Mouse (Mus musculus): ENCODE measurements at regions not wholly inside any gene's neighbourhood (a gene's known extent, or its start where the extent isn't known, plus 50 kb on each side); places are given as distances from the start of the nearest gene placed in this dataset.

GRCm38 (mm10) chr13:57365096-57365495, 469.3 kb upstream of the Trpc7 start:
- WGBS = 90% methylated on average over 6 of the region's 6 CpGs
- no peaks in the 10 kb centered on the region for H3K9me3 ChIP-seq
- H3K9ac ChIP-seq (replicated peaks) = no peak overlapping the region
- H3K4me3 ChIP-seq = no peak overlapping the region
- no peak overlapping the region for H3K27ac ChIP-seq (replicated peaks)
- H3K4me1 ChIP-seq = peaks cover 12% of the 10 kb centered on the region
- H3K27me3 ChIP-seq = peaks cover 4% of the 10 kb centered on the region; the same call in 1 of the 2 replicates
- no peak for ATAC-seq (ENCODE audit: low FRiP score, low read depth)
- H3K36me3 ChIP-seq = no peaks in the 10 kb centered on the region
- no peak overlapping the region for H3K4me2 ChIP-seq (replicated peaks)

DNA sequence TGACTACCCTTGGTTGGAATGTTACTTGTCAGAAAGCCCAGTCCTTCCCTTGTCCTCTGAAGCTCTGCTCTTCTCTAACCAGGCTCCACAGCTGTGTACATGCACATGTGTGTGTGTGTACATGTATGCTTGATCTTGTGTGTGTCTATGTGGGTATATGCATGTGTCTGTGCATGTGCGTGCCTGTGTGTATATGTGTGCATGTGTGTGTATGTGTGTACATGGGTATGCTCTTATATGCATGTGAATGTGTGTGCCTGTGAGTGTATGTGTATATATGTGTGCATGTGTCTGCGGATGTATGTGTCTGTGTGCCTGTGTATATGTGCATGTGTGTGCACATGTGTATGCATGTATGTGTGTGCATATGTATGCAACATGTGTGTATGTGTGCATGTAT, 468.6 kb upstream of the Trpc7 start:
- Histone ChIP-seq H3K27me3 (peaks cover 4% of the 10 kb centered on the region; the same call in 1 of the 2 replicates), H3K4me1 (peaks cover 12% of the 10 kb centered on the region), H3K4me2 (replicated peaks) (no peak overlapping the region), H3K9ac (replicated peaks) (no peak overlapping the region), H3K27ac (replicated peaks) (no peak overlapping the region), H3K4me3 (no peak overlapping the region), H3K9me3 (no peaks in the 10 kb centered on the region), H3K36me3 (no peaks in the 10 kb centered on the region)
- 97% methylated on average over 2 of the region's 2 CpGs for WGBS
- ATAC-seq (ENCODE audit: low FRiP score, low read depth) = no peak

DNA sequence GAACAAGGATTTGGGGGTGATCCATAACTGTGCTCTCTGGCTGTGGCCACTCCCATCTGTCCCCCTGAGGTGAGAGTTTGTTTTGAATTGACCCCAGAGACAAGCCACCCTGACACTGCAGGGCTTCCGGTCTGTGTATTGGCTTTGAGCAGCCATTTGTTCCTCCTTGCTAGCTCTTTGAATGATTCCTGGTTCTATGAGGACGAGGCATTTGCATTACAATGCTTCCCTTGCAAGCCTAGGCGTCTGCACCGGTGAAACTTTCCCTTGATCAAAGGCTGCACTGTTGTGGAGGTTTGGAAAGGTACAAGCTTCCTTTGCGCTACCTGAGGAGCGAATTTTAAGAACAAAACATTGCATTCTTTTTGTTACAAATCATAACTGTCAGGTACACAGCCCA, 466.8 kb upstream of the Trpc7 start:
- Histone ChIP-seq H3K27ac (replicated peaks) (no peak overlapping the region), H3K27me3 (peaks cover 4% of the 10 kb centered on the region; the same call in 1 of the 2 replicates), H3K9me3 (no peaks in the 10 kb centered on the region), H3K4me3 (no peak overlapping the region), H3K9ac (replicated peaks) (no peak overlapping the region), H3K4me1 (peaks cover 12% of the 10 kb centered on the region), H3K36me3 (no peaks in the 10 kb centered on the region), H3K4me2 (replicated peaks) (no peak overlapping the region)
- no peak for ATAC-seq (ENCODE audit: low FRiP score, low read depth)
- 6% methylated on average over 6 of the region's 6 CpGs for WGBS

- H3K27me3 ChIP-seq = peaks cover 4% of the 10 kb centered on the region; the same call in 1 of the 2 replicates
- no peak for ATAC-seq (ENCODE audit: low FRiP score, low read depth)
- 83% methylated on average over 7 of the region's 7 CpGs for WGBS
Measured at GRCm38 (mm10) chr13:57361286-57361685, 465.5 kb upstream of the Trpc7 start.

GRCm38 (mm10) chr13:57354606-57355005, 458.8 kb upstream of the Trpc7 start:
- ATAC-seq (ENCODE audit: low FRiP score, low read depth) = no peak
- no peak overlapping the region for H3K9ac ChIP-seq (replicated peaks)
- H3K27ac ChIP-seq (replicated peaks) = no peak overlapping the region
- H3K27me3 ChIP-seq = no peaks in the 10 kb centered on the region
- WGBS = 90% methylated on average over 7 of the region's 7 CpGs
- no peaks in the 10 kb centered on the region for H3K4me1 ChIP-seq
- H3K9me3 ChIP-seq = no peaks in the 10 kb centered on the region
- no peak overlapping the region for H3K4me3 ChIP-seq
- no peaks in the 10 kb centered on the region for H3K36me3 ChIP-seq
- H3K4me2 ChIP-seq (replicated peaks) = no peak overlapping the region

More at GRCm38 (mm10) chr13:57361286-57361685, 465.5 kb upstream of the Trpc7 start:
- no peak overlapping the region for H3K9ac ChIP-seq (replicated peaks)
- H3K36me3 ChIP-seq = no peaks in the 10 kb centered on the region
- H3K27ac ChIP-seq (replicated peaks) = no peak overlapping the region
- no peak overlapping the region for H3K4me3 ChIP-seq
- H3K4me2 ChIP-seq (replicated peaks) = no peak overlapping the region
- H3K9me3 ChIP-seq = no peaks in the 10 kb centered on the region
- H3K4me1 ChIP-seq = peaks cover 12% of the 10 kb centered on the region

- Histone ChIP-seq H3K27me3 (no peaks in the 10 kb centered on the region), H3K9me3 (no peaks in the 10 kb centered on the region), H3K4me2 (replicated peaks) (no peak overlapping the region), H3K27ac (replicated peaks) (no peak overlapping the region), H3K4me3 (no peak overlapping the region), H3K4me1 (no peaks in the 10 kb centered on the region), H3K36me3 (no peaks in the 10 kb centered on the region), H3K9ac (replicated peaks) (no peak overlapping the region)
- no peak for ATAC-seq (ENCODE audit: low FRiP score, low read depth)
- WGBS = 64% methylated on average over 3 of the region's 3 CpGs
Measured at GRCm38 (mm10) chr13:57353976-57354375, 458.2 kb upstream of the Trpc7 start.

DNA sequence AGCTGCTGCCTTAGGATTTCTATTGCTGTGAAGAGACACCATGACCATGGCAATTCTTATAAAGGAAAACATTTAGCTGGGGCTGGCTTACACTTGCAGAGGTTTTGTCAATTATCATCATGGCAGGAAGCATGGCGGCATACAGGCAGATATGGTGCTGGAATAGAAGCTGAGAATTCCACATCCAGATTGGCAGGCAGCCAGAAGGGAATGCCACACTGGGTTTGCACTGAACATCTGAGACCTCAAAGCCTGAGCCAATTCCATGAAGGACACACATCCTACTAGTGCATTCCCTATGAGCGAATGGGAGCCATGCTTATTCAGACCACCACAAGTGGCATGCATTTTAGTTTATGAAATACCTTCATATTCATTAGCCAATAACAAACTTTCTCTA, 455.0 kb upstream of the Trpc7 start:
- Histone ChIP-seq H3K36me3 (no peaks in the 10 kb centered on the region), H3K4me1 (no peaks in the 10 kb centered on the region), H3K27me3 (no peaks in the 10 kb centered on the region), H3K9me3 (no peaks in the 10 kb centered on the region), H3K9ac (replicated peaks) (no peak overlapping the region), H3K4me2 (replicated peaks) (no peak overlapping the region), H3K27ac (replicated peaks) (no peak overlapping the region), H3K4me3 (no peak overlapping the region)
- no peak for ATAC-seq (ENCODE audit: low FRiP score, low read depth)
- WGBS = 93% methylated on average over 2 of the region's 2 CpGs

DNA sequence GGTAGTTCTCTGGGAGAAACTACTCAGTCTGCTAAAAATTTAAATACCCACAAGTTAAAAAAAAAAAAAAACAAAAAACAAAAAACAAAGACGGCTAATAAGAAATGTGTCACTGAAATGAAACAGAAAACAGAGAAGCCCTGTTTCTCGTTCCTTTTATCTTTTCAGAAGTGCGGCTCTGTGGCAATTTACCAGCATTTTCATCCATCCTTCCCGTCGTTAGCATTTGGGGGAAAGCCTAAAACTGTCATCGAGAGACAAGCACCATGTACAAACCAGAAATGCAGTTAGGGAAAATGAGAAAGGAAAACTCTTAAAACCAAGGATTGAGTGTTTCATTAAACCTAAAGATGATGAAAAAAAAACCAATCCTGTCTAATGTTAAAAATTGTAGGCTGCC, 442.9 kb upstream of the Trpc7 start:
- Histone ChIP-seq H3K9me3 (no peaks in the 10 kb centered on the region), H3K36me3 (no peaks in the 10 kb centered on the region), H3K4me3 (no peak overlapping the region), H3K9ac (replicated peaks) (no peak overlapping the region), H3K4me2 (replicated peaks) (no peak overlapping the region), H3K4me1 (no peaks in the 10 kb centered on the region), H3K27ac (replicated peaks) (no peak overlapping the region), H3K27me3 (no peaks in the 10 kb centered on the region)
- 83% methylated on average over 6 of the region's 6 CpGs for WGBS
- no peak for ATAC-seq (ENCODE audit: low FRiP score, low read depth)

DNA sequence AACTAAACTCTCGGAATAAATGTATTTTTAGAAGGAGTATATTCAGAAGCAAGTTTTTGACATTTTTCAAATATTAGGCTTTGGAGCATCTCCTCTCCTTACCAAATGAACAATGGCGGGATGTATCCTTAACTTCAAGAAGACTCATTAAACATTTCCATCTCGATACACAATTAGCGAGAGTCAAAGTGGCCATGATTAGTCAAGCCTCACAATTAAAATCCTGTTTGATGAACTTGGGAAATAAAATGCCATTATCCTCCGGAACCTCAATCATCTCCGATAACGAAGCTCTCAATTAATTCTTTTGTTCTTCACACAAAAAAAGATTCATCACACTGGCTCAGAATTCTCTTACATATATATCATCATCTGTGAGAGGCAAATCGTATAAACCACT, 440.8 kb upstream of the Trpc7 start:
- no peaks in the 10 kb centered on the region for H3K27me3 ChIP-seq
- no peaks in the 10 kb centered on the region for H3K9me3 ChIP-seq
- no peaks in the 10 kb centered on the region for H3K4me1 ChIP-seq
- H3K4me2 ChIP-seq (replicated peaks) = no peak overlapping the region
- no peaks in the 10 kb centered on the region for H3K36me3 ChIP-seq
- H3K9ac ChIP-seq (replicated peaks) = no peak overlapping the region
- 88% methylated on average over 8 of the region's 8 CpGs for WGBS
- ATAC-seq (ENCODE audit: low FRiP score, low read depth) = no peak
- H3K27ac ChIP-seq (replicated peaks) = no peak overlapping the region
- H3K4me3 ChIP-seq = no peak overlapping the region

DNA sequence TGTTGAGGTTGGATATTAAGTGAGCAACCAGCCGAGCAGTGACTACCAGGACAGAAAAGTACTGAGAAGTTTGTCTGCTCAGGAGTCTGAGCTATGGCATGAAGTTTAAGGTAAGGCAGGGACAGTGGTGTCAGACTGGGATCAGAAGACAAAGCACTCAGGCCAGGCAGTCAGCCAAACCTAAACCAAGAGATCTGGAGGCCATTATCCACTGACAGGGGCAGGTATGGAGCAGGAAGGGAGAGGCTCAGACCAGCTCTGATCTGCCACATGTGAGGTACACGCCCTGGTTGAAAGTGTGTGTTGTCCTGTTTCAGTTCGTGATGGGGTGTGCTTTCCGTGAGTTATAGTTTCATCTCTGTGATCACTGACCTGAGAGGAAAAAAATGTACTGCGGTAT, 437.2 kb upstream of the Trpc7 start:
- H3K27ac ChIP-seq (replicated peaks) = no peak overlapping the region
- no peak overlapping the region for H3K4me2 ChIP-seq (replicated peaks)
- no peaks in the 10 kb centered on the region for H3K9me3 ChIP-seq
- H3K27me3 ChIP-seq = no peaks in the 10 kb centered on the region
- no peaks in the 10 kb centered on the region for H3K36me3 ChIP-seq
- no peak overlapping the region for H3K9ac ChIP-seq (replicated peaks)
- H3K4me1 ChIP-seq = no peaks in the 10 kb centered on the region
- no peak overlapping the region for H3K4me3 ChIP-seq
- 84% methylated on average over 5 of the region's 5 CpGs for WGBS
- ATAC-seq (ENCODE audit: low FRiP score, low read depth) = no peak

DNA sequence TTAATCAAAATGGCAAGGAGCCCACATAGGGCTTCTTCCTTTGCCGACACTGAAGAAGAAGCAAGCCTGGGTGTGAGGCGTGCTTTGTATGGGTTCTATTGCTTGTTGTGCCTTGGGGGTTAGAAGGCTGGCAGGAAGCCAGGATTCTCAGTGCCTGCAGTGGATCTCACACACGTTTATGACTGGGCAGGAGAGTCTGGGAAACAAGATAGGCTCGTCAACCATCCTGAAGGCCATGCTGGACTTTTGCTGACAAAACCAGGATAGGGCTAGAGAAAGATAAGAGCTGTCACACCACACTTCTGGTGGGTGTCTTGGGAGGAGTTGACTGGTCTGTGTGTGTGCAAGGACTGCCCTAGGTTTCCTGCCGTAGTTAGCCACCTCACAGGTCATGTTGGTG, 436.1 kb upstream of the Trpc7 start:
- ATAC-seq (ENCODE audit: low FRiP score, low read depth) = no peak
- Histone ChIP-seq H3K4me3 (no peak overlapping the region), H3K9ac (replicated peaks) (no peak overlapping the region), H3K4me1 (no peaks in the 10 kb centered on the region), H3K4me2 (replicated peaks) (no peak overlapping the region), H3K36me3 (no peaks in the 10 kb centered on the region), H3K27me3 (no peaks in the 10 kb centered on the region), H3K27ac (replicated peaks) (no peak overlapping the region), H3K9me3 (no peaks in the 10 kb centered on the region)
- WGBS = 82% methylated on average over 5 of the region's 5 CpGs

- H3K9me3 ChIP-seq = no peaks in the 10 kb centered on the region
- no peak overlapping the region for H3K4me3 ChIP-seq
- H3K36me3 ChIP-seq = no peaks in the 10 kb centered on the region
- H3K4me2 ChIP-seq (replicated peaks) = no peak overlapping the region
- WGBS = 77% methylated on average over 6 of the region's 6 CpGs
- no peak overlapping the region for H3K27ac ChIP-seq (replicated peaks)
- 0 out of 2 replicates have a peak, but pooled peaks cover 2% of the 10 kb centered on the region for H3K27me3 ChIP-seq
- H3K9ac ChIP-seq (replicated peaks) = no peak overlapping the region
- ATAC-seq (ENCODE audit: low FRiP score, low read depth) = no peak
- no peaks in the 10 kb centered on the region for H3K4me1 ChIP-seq
Measured at GRCm38 (mm10) chr13:57325306-57325925, 429.6 kb upstream of the Trpc7 start.
